Mouse (Mus musculus) kidney, adult 2 months (tissue): Measurements from ENCODE around the gene Cemip2.

Source experiments
- CTCF ChIP-seq: fragments of 200-500 bp; conservative IDR thresholded peaks from 2 replicates; pipeline ENCODE4 v1.5.1; 2011; ENCODE audit warnings: low read depth, mild to moderate bottlenecking, control low read depth, low read length, moderate library complexity, mixed read lengths; ENCODE audit not compliant: insufficient read depth, insufficient read length
- POLR2A ChIP-seq: fragments of 200-500 bp; IDR thresholded peaks from one replicate; pipeline ENCODE4 v1.6.1; 2011; ENCODE audit warnings: low read depth, low read length, control low read depth

- no peak for TF ChIP-seq POLR2A
- no peak for TF ChIP-seq CTCF
Observed at GRCm38 (mm10) chr19:21780663-21781062, 2.5 kb downstream of the Cemip2 start.
